Mouse (Mus musculus) embryonic facial prominence, embryonic 13.5 days (tissue): ENCODE results near the gene Pspn. TPM values are rescaled to one million over a fixed set of nuclear protein-coding genes. Genes with fewer than 3 reads are reported as not detected.

Experiments used
- ATAC-seq: fragments of 200-750 bp; cut with Nextera tagmentation; 2 replicates; pipeline ENCODE4 v1.8.0; 2017; ENCODE audit warnings: low read depth; ENCODE audit not compliant: insufficient number of reproducible peaks, insufficient read depth, low FRiP score, low TSS enrichment
- H3K27ac ChIP-seq: fragments of 300-500 bp; sonication (generic); 2 replicates; pipeline ENCODE4 v1.5.1; 2015; ENCODE audit warnings: moderate library complexity, mild to moderate bottlenecking, inconsistent platforms
- H3K27me3 ChIP-seq: fragments of 300-500 bp; sonication (generic); 2 replicates; pipeline ENCODE4 v1.6.1; 2015; ENCODE audit warnings: mild to moderate bottlenecking, inconsistent platforms
- H3K36me3 ChIP-seq: fragments of 300-500 bp; sonication (generic); 2 replicates; pipeline ENCODE4 v1.6.1; 2015; ENCODE audit warnings: mild to moderate bottlenecking, inconsistent platforms
- H3K4me1 ChIP-seq: fragments of 300-500 bp; sonication (generic); 2 replicates; pipeline ENCODE4 v1.6.1; 2015; ENCODE audit warnings: inconsistent platforms
- H3K4me2 ChIP-seq: fragments of 300-500 bp; sonication (generic); 2 replicates; pipeline ENCODE4 v1.6.1; 2015; ENCODE audit warnings: moderate library complexity, mild to moderate bottlenecking, inconsistent platforms
- H3K4me3 ChIP-seq: fragments of 300-500 bp; sonication (generic); 2 replicates; pipeline ENCODE4 v1.5.1; 2015; ENCODE audit warnings: mild to moderate bottlenecking, inconsistent platforms
- H3K9ac ChIP-seq: fragments of 300-500 bp; sonication (generic); 2 replicates; pipeline ENCODE4 v1.6.1; 2015; ENCODE audit warnings: mild to moderate bottlenecking, inconsistent platforms
- H3K9me3 ChIP-seq: fragments of 300-500 bp; sonication (generic); 2 replicates; pipeline ENCODE4 v1.6.1; 2016; ENCODE audit warnings: inconsistent platforms
- WGBS: fragments of 180-500 bp; shearing (Covaris S2); methylation state at CpG from one replicate; pipeline ENCODE4 v1.1.7; 2015; ENCODE audit warnings: mixed read lengths; 5-methylcytosine and 5-hydroxymethylcytosine counted together
- polyA plus RNA-seq: library from polyadenylated mRNA; unstranded; fragments of >200 nt; fragmentation: Nextera tagmentation; extraction: Ambion mirVana; gene quantifications from 2 replicates; pipeline ENCODE4 v1.2.1, GENCODE M21; 2015

Pspn gene
- polyA plus RNA-seq, 1 experiment from 2014 or later, result not detected

DNA sequence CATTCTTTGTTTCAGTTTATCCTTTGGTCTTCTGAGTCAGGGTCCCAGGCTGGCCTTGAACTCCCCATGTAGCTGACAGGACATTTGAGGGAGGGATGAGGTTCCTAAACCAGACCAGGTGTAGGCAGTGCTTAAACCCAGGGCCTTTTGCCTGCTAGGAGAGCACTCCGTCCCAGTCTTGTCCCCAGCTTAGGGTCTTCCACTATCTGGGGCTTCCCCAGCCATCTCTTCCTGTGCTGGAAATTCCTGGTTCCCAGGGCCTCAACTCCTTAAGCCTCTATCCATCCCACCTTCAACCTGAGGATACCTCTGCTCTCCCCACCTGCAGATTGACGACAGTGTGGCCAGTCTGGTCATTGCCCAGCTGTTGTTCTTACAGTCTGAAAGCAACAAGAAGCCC is 8.9 kb downstream of the Pspn start:
- H3K27ac ChIP-seq, result no peak overlapping the region
- H3K9ac ChIP-seq, result peak overlapping the region; percentile 85
- peak overlapping the region; percentile 90 for H3K4me3 ChIP-seq
- ATAC-seq, result no peak
- no peaks in the 10 kb centered on the region for H3K9me3 ChIP-seq
- H3K36me3 ChIP-seq, result peaks cover 43% of the 10 kb centered on the region
- WGBS, result 67% methylated on average over 2 of the region's 2 CpGs
- H3K27me3 ChIP-seq, result no peaks in the 10 kb centered on the region
- peak overlapping the region; percentile 81 for H3K4me2 ChIP-seq
- peaks cover 11% of the 10 kb centered on the region for H3K4me1 ChIP-seq

DNA sequence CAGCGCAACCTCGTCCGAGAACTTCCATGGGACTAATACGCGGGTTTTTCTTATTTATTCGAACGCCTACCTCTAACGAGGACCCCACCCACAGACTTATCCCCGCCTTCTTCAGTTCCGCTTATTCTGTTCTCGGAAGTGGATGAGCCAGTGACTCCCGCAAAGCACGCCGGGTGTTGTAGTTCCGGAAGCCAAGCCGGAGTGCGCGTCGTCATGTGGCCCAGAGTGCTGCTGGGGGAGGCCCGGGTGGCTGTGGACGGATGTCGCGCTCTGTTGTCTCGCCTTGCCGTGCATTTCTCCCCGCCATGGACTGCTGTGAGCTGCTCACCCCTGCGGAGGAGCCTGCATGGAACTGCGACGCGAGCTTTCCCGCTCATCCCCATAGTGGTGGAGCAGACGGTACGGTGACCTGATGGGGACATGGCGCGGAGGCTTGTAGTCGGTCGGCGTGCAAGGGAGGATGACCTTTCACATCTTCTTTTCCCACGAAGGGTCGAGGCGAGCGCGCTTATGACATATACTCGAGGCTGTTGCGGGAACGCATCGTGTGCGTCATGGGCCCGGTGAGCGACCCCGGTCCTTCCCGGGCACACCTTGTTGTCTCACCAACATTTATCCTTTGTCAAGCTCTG is 9.6 kb downstream of the Pspn start, which contains the start of gene Clpp:
Clpp (plus strand) TSS at position 191 of the 632 bp plus-strand sequence.
- Histone ChIP-seq H3K9me3 (no peaks in the 10 kb centered on the region), H3K36me3 (peaks cover 36% of the 10 kb centered on the region), H3K27ac (peak within 1 kb of the TSS; percentile 77), H3K27me3 (no peaks in the 10 kb centered on the region), H3K4me3 (peak within 1 kb of the TSS; percentile 90), H3K4me2 (peak within 1 kb of the TSS; percentile 81), H3K4me1 (peaks cover 11% of the 10 kb centered on the region), H3K9ac (peak within 1 kb of the TSS; percentile 85)
- whole genome bisulfite sequencing, result under 1% methylated on average over 52 of the region's 52 CpGs
- ATAC-seq, result peak; percentile 90

GRCm38 (mm10) chr17:56989467-56990114 is 10.2 kb downstream of the Pspn start:
- H3K27me3 ChIP-seq, result no peaks in the 10 kb centered on the region
- H3K4me3 ChIP-seq, result peak overlapping the region; percentile 90
- H3K27ac ChIP-seq, result peak overlapping the region; percentile 77
- ATAC-seq, result peak; percentile 84
- H3K4me2 ChIP-seq, result peak overlapping the region; percentile 81
- no peaks in the 10 kb centered on the region for H3K9me3 ChIP-seq
- peak overlapping the region; percentile 85 for H3K9ac ChIP-seq
- WGBS, result 3% methylated on average over 25 of the region's 25 CpGs
- H3K36me3 ChIP-seq, result peaks cover 30% of the 10 kb centered on the region
- peaks cover 11% of the 10 kb centered on the region for H3K4me1 ChIP-seq

GRCm38 (mm10) chr17:56988921-56989430 is 10.8 kb downstream of the Pspn start:
- Histone ChIP-seq H3K36me3 (peaks cover 23% of the 10 kb centered on the region), H3K9ac (peak overlapping the region; percentile 85; the same call in 1 of the 2 replicates), H3K27me3 (no peaks in the 10 kb centered on the region), H3K4me3 (peak overlapping the region; percentile 90), H3K4me2 (peak overlapping the region; percentile 81), H3K4me1 (peaks cover 11% of the 10 kb centered on the region), H3K27ac (no peak overlapping the region; the same call in 1 of the 2 replicates), H3K9me3 (no peaks in the 10 kb centered on the region)
- no peak for ATAC-seq
- 64% methylated on average over 7 of the region's 7 CpGs for WGBS

DNA sequence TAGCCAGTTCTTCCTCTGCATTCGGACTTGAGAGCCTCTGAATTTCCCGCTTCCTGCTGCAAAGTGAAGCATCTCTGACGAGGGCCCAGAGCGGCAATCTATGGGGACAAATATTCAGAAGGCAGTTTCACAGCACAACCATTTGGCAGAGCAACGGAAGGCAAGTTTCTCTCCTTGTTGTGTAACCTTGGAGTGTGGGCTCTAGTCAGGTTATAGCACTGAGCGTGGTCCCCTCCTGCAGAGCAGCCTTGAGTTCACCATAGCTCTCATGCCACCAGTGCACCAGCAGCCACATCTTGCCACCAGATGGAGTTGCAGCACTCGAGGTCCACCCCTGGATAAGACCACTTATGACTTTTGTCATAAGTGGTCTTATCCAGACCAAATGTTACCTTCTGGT is 11.4 kb downstream of the Pspn start:
- H3K9me3 ChIP-seq, result no peaks in the 10 kb centered on the region
- ATAC-seq, result no peak

DNA sequence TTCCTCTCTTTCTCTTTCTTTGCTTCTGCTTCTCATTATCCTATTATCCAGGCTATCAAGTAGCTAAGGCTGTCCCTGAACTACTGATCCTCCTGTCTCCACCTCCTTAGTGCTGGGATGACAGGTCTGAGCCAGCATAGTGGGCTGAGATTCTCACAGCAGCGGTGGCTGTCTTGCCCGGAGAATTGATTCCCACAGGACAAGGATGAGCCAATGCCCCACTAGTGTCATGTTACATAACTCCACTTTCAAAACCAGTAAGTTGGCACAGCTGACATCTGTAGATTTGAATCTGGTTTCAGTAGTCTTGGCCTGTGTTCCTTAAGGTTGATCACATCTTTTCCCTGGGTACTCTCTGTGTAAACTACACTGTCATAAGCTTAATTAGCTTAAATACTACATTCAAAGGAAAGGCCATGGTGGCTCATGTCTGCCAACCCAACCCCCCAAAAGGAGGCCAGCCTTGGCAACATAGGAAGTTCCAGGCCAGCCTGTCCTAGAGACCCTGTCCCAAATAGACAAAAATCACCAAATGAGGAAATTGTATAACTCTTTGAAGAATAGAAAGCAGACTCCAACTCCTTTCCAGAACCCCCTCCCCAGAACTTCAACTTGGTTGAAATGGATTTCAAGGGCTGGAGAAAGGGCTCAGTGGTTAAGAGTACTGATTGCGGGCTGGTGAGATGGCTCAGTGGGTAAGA is 13.6 kb downstream of the Pspn start:
- H3K4me3 ChIP-seq, result no peak overlapping the region
- H3K4me2 ChIP-seq, result no peak overlapping the region
- no peak overlapping the region for H3K27ac ChIP-seq
- peaks cover 6% of the 10 kb centered on the region for H3K4me1 ChIP-seq
- H3K9ac ChIP-seq, result no peak overlapping the region
- no peaks in the 10 kb centered on the region; the same call in 1 of the 2 replicates for H3K36me3 ChIP-seq
- H3K9me3 ChIP-seq, result no peaks in the 10 kb centered on the region
- WGBS, result 69% methylated on average over 3 of the region's 3 CpGs
- ATAC-seq, result no peak
- H3K27me3 ChIP-seq, result no peaks in the 10 kb centered on the region

More for the DNA sequence above, 11.4 kb downstream of the Pspn start:
- H3K27ac ChIP-seq, result no peak overlapping the region
- no peak overlapping the region for H3K4me2 ChIP-seq
- no peak overlapping the region for H3K9ac ChIP-seq
- H3K27me3 ChIP-seq, result no peaks in the 10 kb centered on the region
- WGBS, result 83% methylated on average over 7 of the region's 7 CpGs
- peaks cover 11% of the 10 kb centered on the region for H3K4me1 ChIP-seq
- H3K4me3 ChIP-seq, result no peak overlapping the region
- peaks cover 18% of the 10 kb centered on the region for H3K36me3 ChIP-seq

- no peaks in the 10 kb centered on the region for H3K36me3 ChIP-seq
- WGBS, result 71% methylated on average over 3 of the region's 3 CpGs
- H3K4me1 ChIP-seq, result no peaks in the 10 kb centered on the region
- no peaks in the 10 kb centered on the region for H3K9me3 ChIP-seq
- no peak overlapping the region for H3K4me3 ChIP-seq
- H3K4me2 ChIP-seq, result no peak overlapping the region
- H3K27ac ChIP-seq, result no peak overlapping the region
- H3K27me3 ChIP-seq, result no peaks in the 10 kb centered on the region
- ATAC-seq, result no peak
- no peak overlapping the region for H3K9ac ChIP-seq
These were observed 14.2 kb downstream of the Pspn start for GRCm38 (mm10) chr17:56985656-56986055.

DNA sequence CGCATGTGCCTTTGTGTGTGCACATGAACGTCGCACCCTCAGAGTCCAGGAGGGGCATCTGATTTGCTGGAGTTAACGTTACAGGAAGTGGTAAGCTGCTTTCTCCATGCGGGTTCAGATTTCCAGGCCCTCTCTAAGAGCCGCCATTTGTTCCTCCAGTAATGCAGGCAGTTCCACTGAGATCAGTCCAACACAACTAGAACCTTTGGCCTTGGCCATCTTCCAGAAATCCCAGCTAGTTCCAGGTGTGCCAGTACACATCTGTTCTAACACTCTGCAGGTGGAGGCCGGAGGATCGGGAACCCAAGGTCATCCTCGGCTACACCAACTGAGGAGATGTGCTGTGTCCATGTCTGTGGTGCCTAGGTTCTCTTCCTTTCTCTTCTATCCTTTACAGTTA is 14.9 kb downstream of the Pspn start:
- Histone ChIP-seq H3K27me3 (no peaks in the 10 kb centered on the region), H3K36me3 (no peaks in the 10 kb centered on the region), H3K4me1 (no peaks in the 10 kb centered on the region), H3K4me3 (no peak overlapping the region), H3K4me2 (no peak overlapping the region), H3K27ac (no peak overlapping the region), H3K9me3 (no peaks in the 10 kb centered on the region), H3K9ac (no peak overlapping the region)
- WGBS, result 77% methylated on average over 9 of the region's 9 CpGs
- no peak for ATAC-seq

DNA sequence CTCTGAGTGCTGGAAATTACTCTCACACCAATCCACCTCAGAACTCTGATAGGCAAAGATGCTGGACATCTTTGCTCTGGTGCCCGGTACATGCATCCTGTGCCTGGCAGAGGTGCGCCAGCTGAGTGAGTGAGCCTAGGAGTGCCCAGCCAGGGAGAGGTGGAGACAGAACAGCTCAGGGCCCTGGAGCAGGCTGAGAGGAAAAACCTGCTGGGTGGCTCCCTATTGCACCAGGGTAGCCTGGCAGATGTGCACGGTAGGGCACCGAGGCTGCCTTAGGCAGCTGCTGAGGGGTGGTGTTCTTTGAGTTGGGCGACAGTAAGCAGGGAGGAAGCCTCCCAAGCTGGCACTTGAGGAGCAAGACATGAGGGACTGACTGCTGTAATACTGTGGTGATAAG is 17.8 kb downstream of the Pspn start, which contains the start of gene Acer1:
Acer1 (minus strand) TSS at position 114 of the 400 bp plus-strand sequence.
- ATAC-seq, result no peak
- Histone ChIP-seq H3K9ac (no peak within 1 kb of the TSS), H3K9me3 (no peaks in the 10 kb centered on the region), H3K27ac (no peak within 1 kb of the TSS), H3K4me1 (no peaks in the 10 kb centered on the region), H3K4me2 (no peak within 1 kb of the TSS), H3K4me3 (no peak within 1 kb of the TSS), H3K27me3 (no peaks in the 10 kb centered on the region), H3K36me3 (no peaks in the 10 kb centered on the region)
- WGBS, result 73% methylated on average over 5 of the region's 5 CpGs

GRCm38 (mm10) chr17:56981049-56981448 is 18.8 kb downstream of the Pspn start:
- WGBS, result 68% methylated on average over 7 of the region's 7 CpGs
- no peak overlapping the region for H3K4me2 ChIP-seq
- H3K9me3 ChIP-seq, result no peaks in the 10 kb centered on the region

DNA sequence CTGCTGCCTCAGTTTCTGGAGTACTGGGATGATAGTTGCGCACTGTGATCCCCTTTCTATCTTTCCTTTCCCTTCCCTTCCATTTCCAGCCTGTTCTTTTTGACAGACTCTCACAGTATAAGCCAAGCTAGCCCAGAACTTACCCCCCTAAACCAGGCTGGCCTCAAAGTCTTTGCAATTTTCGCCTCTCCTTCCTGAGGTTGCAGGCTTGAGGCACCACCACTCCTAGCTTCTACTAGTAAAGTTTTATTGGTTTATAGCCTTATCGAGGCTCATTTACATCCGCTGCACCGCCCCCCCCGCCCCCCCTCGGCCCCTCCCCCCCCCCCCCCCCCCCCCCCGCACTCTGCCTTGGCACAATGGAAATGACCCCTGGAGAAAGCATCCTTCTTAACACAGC is 20.3 kb downstream of the Pspn start:
- Histone ChIP-seq H3K4me1 (no peaks in the 10 kb centered on the region), H3K36me3 (no peaks in the 10 kb centered on the region), H3K27me3 (no peaks in the 10 kb centered on the region), H3K4me3 (no peak overlapping the region), H3K9ac (no peak overlapping the region), H3K9me3 (no peaks in the 10 kb centered on the region), H3K4me2 (no peak overlapping the region), H3K27ac (no peak overlapping the region)
- 52% methylated on average over 4 of the region's 8 CpGs for WGBS
- no peak for ATAC-seq

More at GRCm38 (mm10) chr17:56981049-56981448, 18.8 kb downstream of the Pspn start:
- H3K4me3 ChIP-seq, result no peak overlapping the region
- H3K9ac ChIP-seq, result no peak overlapping the region
- H3K36me3 ChIP-seq, result no peaks in the 10 kb centered on the region
- no peak overlapping the region for H3K27ac ChIP-seq
- ATAC-seq, result no peak
- H3K4me1 ChIP-seq, result no peaks in the 10 kb centered on the region
- H3K27me3 ChIP-seq, result no peaks in the 10 kb centered on the region
